Mouse (Mus musculus) right cerebral cortex, postnatal 36 days (tissue): ENCODE measurements around the gene Maml3.

Experiments used
- DNase-seq, 2 experiments: peaks; one replicate each; pipeline ENCODE4 v3.0.0; 2022; ENCODE audit warnings: low spot score in 2 of 2, mixed read lengths in 1 of 2

Maml3 gene

DNA sequence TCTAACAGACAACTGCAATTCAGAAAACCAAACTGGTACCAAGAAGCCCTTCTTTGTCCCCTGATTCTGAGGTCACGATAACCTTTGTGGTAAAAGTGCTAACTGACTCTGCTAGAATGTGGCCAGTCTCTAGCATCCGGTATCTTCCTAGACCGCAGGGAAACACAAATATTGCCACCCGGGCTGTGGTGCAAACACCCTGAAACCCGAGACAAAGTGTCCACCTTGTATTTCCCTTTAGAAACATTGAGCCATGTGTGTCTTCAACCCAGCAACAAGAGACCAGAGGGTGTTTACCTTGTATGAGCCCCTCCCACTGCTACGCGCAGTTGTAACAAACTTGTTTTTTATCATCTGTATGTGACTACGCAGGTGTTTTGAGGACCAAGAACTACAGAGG, 359.7 kb downstream of the Maml3 start:
- DNase-seq: no peak

DNA sequence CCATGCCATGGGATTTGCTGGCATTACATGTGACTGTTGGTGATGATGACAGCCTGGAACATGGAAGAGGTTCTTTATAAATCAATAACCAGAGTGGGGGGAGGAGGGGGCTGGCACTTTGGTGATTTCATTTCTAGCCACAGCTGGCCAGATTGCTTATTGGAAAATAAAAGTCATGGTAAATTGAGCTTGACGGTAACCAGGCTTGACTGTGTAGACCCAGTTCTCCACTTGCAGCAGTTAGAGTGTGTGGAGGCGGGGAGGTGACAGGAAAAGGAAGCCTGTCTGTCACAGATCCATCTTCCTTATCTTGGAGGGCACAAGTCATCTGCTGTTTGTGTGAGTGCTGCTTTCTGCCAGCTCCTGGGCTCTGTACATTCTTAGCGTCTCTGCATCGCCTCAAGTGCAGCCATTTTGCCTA, 360.5 kb downstream of the Maml3 start:
- no peak for DNase-seq

DNA sequence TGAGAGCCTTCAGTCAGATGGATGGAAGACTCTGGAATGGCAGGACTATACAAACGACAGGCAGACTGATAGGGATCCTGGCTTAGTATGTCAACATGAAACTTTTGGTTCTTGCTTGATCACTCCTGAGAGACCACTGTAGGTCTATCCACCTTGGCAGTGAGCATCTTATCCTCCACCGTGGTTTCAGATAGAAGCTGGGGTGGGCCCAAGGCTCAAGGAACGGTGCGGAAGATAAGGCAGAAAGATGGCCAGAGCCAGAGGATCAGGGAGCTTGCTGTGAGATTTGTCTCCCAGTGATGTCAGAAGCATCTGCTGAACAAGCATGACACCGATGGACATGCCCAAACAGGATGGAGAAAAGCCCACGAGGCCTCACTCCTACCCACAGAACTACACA, 362.5 kb downstream of the Maml3 start:
- no peak for DNase-seq

DNA sequence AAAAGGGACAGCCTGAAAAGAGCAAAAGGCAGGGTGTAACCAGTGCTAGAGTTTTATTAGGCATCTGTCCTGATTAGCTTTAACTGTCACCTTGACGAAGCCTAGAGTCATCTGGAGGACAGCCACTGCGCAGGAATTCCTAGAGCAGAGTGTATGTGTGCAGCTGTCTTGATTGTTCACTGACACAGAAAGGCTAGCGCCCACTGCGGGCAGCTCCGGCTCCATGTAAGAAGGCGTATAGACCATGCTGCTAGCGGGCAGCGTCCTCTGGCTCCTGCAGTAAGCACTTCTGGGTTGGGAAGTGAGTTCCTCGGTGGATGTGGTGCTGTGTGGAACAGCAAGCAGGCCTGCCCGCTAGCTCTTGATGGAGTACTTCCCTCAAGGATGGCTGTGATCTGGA, 363.1 kb downstream of the Maml3 start:
- no peak for DNase-seq

DNA sequence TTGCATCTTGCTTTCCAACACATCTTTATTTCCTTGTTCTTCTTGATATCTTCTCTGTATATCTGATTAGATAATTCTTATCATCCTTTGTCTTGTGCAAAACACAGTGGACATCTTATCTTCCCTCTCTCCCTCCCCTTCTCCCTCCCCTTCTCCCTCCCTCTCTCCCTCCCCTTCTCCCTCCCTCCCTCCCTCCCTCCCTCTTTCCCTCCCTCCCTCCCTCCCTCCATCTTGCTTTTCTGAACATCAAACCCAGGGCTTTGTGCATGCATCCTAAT, 365.1 kb downstream of the Maml3 start:
- no peak for DNase-seq

DNA sequence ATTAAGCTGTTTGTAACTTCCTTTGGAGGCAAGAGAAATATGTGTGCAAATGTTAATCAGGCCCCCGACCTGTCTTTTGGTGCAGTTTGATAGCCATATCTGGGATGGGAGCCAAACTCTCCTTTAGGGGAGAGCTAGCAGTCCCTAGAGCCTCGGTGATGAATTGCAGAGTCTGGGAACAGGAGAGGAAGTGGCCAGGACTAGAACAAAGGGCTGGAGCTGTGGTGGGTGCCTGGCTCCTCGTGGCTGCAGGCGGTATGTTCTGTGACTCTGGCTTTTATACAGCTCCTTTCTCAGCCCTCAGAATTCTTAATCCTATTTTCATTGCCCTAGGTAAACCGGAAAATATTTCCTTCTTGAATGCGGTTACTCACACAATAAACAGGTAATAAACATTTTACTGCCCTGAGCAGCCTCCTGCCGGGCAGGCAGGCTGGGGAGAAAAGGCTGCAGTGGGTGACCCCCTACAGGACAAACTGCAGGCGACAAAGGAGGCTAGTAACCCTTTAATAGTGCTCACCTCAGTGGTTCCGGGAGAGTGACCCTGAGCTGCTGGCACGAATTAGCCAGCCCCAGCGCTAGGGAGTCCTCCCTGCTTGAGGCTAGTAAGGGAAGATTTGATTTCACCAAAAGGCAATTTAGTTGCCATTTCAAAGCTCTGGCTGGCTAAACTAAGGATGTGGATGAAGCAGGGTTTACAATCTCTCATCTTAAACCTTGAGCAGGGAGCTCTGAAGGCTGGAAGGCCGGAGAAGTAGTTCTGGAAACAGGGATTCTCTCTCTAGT, 365.6 kb downstream of the Maml3 start:
- no peak for DNase-seq

DNA sequence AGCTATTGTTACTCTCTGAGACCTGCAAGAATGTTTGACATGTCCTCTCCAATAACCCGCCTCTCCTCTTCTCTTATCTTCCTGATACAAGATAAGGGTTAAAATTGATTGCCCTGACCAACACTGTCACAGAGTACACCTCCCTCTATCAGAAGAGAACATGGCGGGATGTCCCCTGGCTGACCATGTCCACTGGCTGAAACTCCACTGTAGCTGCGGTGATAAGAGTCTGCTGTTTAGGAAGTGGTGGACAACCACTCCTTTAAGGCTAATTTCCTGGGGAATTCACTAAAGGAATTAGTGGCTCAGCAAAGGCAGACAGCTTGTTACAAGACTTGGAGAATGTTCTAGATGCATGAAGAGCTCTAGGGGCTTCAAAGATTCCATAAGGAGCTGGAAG, 371.2 kb downstream of the Maml3 start:
- no peak for DNase-seq

DNA sequence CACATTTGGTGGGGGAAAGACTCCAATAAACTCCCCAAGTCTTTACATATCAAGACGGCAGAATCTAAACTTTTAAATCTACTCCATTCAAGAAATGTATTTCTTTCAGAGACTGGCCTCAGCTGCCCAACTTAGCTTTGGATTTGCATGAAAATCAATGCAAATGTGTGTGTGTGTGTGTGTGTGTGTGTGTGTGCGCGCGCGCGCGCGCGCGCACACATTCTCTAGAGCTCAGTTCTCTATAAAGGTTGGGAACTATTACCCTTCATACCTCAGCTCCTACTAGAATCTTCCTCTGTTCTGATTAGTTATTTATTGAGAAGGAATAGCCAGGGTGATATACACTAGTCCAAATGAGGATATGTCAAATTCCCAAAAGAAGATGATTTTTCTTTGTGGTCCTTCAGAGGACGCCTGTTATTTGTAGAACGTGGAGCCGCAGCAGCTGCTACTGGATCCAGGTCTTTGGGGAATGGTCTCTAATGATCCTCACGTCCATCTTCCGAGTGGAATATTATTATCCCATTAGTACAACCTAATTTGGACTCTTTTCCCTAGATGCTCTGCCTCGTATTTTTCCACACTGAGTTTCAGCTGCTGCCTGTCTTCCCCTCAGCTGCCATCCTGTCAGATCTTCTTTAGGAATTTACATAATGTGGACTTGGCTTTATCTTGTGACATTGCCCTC, 372.8 kb downstream of the Maml3 start:
- DNase-seq: no peak

DNA sequence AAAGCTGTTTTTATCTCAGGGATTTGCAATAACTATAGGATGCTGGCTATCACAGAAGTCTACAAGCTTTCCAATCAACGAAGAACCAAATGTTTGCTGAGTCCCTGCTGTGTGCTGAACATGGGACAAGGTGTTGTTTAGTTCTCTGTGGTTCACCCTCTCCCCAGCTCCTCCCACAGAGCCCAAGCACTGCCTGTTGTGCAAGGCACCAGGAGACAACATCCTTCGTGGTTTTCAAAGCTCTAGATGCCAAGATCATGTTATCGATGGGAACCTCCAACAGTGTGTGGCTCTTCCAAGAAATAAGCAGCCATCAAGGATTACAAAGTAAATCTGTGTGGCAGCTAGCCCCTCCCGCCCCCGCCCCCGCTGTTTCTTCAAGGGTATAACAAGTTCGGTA, 374.2 kb downstream of the Maml3 start:
- DNase-seq: no peak

DNA sequence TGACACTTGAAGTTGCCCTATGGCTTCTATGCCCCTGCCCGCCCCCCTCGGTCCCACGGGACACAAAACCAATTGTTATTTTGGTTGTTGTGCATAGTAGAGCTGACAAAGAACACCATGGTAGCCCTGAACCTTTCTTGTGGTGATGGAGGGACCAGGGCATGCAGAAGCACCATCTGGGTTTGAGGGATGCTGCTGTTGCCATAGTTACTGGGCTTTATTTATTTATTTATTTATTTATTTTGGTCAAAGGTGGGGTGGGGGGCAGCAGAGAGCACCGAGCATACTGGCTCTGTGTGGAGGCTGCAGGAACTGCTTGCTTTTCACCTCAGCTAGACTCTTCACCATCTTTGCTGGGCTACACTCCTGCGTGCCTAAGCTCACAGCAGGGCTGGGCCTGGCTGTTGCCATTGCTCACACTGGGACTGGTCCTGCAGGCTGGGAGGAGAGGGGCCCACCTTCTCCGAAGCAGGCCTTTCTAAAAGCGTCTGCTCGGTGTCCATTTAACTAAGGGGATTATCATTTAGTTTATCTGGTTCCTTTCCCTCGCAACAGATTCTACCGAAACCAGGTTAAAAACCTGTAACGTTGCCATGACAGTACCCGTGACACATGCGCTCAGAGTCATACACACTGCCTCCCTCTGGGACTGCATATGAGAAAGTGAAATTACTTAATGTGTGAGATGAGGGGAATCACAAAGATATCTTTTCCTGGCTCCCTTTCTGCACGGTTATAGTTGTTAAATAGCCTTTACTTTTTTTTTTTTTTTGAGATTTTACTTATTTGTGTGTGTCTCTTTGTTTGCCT, 375.6 kb downstream of the Maml3 start:
- DNase-seq: no peak

DNA sequence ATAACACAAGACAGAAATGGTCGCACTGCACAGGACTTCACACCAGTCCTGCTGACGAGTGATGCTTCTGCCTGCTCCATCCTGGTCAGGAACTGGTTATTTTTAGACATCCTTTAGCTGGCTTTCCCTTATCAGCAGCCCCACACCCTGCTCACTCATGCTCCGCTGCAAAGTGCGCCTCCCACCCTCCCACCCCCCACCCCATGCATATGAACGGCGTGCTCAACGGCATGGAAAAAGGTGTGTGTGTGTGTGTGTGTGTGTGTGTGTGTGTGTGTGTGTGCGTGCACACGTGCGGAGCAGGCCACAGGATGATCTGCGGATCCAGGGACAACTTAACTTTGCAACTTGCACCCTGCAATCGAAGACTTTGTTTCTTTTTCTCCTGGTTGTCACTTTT, 376.4 kb downstream of the Maml3 start:
- DNase-seq: no peak

DNA sequence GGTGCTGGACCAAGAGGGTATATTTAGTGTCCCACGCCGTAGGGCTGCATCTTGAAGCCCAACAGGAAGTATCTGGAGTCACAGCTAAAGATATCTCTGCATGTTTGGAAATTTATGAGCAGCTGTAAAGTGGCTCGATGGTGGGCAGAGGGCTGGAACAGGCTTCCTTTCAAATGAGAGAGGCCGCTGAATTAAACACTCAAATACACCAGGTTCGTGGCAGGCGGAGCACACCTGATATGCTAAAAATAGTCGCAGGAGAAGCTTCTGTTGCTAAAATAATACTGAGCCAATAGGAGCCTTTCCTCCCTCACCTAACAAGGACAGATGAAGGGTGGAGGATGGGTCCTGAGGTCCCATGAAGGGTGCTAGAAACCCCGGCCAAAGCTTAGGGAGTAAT, 376.9 kb downstream of the Maml3 start:
- DNase-seq: peak in 1 of 2 experiments; percentile 30

DNA sequence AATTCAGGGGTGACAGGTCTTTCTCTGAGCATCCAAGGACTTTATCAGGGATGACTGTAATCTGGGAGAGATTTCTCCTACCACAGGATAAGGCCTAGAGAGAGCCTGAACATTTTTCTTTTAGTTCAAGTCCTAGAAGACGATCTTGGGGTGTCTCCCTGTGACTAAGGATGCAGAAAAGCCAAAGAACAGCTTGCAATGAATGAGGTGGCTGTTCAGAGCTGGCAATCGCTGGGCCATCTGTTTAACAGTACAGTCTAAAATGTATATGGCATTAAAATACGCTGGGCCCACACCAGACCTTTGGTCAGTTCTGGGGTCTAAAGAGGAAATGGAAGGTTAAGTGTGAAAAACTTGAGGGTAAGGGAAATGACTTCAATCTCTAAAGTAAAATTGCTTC, 377.4 kb downstream of the Maml3 start:
- no peak for DNase-seq

DNA sequence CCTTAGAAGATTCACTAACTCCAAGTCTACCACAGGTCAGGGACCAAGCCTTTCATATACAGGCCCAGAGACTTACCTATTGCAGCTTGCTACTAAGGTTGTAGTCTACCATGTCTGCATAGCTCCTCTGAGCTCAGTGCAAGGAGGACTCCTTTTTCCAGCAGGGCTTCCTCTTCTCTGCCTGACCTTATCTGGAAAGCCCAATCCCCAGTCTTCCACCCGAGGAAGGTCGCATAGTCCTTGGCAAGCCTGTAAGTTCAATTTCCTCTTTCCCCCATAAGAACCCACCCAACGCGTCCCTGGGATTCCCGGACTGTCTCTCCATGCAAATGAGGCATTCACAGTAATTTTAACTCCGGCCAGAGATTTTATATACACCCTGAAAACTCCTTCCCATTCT, 378.6 kb downstream of the Maml3 start:
- DNase-seq: no peak

DNA sequence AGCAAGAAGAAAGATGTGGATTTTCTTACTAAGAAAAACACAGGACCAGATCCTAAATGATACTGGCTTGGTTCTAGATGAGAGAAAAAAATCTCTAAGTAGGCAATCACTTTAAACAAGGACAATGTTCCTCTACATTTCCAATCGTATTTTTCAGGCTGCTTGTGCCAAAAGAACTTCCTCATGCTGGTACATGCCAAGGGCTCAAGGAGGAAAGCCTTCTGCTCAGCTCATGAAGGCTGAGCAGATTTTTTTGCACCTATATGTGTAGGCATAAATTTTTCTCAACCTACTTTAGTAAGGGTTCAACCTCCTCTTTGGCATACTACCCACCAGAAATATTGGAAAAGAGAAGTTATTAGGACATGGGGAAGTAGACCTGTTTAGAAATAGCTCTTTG, 384.9 kb downstream of the Maml3 start:
- no peak for DNase-seq

DNA sequence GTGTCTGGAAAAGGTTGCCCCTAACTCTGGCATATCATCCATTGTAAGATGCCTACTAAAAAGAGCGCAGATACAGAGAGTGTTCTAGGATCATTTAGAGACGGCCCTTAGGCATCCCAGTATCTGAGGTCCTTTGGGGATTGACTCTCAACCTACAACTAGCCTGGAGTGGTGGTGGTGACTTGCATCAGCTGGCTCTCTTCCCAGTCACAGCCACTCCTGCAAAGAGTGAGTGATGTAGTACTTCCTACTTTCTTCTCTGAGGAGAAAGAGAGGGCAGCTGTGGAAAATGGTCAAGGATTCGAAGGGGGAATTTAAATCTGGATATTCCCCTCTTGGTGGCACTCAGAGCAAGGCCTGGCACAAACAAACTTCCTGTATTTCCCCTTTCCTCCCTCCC, 385.5 kb downstream of the Maml3 start:
- no peak for DNase-seq

DNA sequence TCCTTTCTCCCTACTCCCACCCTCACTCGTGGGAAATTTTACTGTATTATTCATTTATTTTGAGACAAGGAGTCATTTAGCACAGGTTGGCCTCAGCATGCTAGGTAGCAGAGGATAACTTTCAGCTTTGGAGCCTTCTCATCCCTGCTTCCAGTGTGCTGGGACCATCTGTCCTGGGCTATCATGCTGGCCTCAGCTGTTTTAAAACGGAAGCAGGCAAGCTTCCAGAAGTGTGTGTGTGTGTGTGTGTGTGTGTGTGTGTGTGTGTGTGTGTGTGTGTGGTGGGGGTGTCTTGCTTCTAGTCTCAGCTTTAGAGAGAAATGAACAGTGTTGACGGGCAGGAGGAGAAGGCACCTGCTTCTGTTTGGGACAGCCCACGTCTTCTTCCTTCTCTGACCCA, 387.0 kb downstream of the Maml3 start:
- no peak for DNase-seq

DNA sequence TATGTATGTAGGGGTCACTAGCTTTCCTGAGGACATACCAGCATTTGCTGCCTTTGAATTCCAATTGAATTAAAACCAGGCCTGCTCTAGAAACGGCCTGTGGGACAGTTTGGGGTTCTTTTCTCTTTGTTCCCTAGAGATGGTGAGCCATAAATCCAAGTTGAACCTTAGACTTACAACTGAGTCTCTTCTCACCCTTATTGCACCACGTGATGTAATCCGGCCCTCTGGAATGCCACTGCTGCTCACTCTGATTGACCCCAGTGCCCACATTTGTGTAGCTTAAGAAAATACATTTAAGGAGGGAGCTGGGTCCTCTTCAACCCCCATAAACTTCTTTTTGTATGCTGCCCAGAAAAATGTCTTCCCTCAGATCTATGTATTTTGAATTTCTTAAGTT, 387.4 kb downstream of the Maml3 start:
- no peak for DNase-seq

DNA sequence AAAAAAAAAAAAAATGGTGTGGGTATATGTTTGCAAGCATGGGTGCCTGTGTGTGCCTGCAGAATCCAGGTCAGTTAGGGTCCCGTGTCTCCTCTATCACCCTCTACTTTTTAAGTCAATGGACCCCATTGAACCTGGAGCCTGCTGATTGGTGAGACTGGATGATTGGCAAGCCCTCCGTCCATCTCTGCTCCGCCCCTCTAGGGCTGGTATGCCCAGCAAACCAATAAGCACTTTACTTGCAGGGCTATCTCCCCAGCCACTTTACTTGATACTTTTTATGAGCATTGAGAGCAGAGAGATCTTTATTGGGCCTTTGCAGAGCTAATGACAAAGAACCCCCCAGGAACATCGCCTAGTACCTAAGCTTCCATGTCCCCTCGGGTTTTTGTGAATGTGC, 390.4 kb downstream of the Maml3 start:
- no peak for DNase-seq

DNA sequence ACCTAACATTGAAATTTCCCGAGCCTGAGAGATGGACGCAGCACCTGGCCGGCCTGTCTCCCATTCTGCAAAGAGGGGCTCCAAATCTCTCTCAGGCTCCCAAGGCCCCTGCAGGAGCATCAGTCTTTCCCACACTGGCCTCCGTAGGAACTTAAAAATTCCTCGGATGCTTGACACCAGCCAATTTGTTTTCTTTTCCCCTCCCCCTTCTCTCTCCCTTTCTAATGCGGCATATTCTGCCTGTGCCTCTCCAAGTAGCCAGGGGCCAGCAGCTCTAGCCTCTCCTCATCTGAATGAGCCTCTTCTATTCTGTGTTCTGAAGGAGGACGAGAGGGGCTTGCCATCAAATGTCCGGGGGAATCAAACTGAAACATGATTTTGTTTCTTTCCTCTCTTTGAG, 391.6 kb downstream of the Maml3 start:
- DNase-seq: no peak

DNA sequence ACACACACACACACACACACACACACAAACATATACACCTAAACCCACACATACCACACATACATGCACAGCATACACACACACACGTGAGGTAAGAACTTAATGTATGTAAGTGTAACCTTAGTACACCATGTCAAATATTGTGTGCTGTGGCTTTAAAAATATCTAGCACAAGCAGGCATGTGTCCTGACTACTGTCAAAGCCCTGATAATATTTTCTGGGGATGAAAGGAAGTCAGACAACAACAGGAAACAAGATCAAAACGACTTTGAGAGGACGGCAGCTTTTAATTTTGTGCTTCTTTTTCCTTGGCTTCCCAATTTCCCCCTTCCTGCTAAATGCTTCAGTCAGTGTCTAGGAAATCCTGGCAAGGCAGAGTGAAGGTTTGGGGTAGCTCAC, 392.5 kb downstream of the Maml3 start:
- no peak for DNase-seq

DNA sequence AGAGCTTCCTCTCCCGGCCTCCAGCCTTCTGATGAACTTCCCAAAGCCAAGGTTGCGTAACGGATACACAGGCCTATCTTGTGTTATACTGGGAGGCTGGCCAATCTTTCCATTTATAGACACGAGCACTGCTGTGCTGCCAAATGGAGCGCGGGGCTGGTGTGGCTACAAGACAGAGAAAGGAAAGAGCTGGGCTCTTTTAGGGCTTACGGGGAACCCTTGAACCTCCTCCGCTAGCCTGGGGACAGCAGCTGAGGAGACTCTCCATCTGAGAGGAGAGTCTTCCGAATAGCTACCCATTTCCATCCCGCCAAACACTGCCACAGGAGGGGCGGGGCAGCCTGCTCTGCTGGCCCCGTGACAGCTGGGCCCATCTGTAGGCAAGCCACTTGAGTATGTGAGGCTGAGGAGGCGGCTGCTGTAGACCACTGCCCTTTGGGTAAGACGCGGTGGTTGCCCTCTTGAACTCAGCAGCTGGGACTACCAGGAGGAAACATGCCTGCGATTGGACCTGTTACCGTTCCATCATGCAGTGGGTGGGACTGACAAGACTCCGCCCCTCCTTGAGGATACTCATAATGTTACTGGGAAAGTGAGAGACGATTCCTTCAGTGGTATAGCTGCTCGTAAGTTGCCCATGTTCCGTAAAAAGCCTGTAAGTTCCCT, 396.0 kb downstream of the Maml3 start:
- DNase-seq: peak; percentile 70 to 81

DNA sequence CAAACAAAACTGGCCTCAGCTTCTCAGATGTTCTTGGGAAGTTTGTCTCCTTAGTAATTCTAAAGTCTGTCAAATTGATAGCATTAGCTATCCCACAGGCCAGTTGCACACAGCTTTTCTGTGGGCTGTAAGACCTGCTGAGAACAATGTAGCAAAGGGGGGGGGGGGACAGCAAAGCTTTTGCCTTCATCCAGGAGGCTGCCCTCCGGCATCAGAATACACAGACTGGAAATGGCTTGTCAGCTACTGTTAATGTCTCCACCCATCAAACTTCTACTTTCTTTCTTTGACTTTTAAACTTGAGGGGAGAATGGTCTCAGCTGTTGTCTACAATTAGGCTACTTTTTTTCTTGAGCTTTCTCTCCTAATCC, 396.5 kb downstream of the Maml3 start:
- DNase-seq: no peak
